8 mouse cellular contexts compared by ENCODE assay signal in genomic region chr16:30171381-30172079, GRCm38 (mm10).
DNase-seq lines count a peak whose midpoint lies in the region; ATAC-seq lines count a peak whose summit lies in the region.
"Had no signal": no experiment of that assay in that cellular context is flagged by ENCODE, and none has a peak within 500 bp of the region (broad histone marks: within the 10 kb centered on the region; RNA-seq: fewer than 3 reads in every experiment).

No protein-coding gene starts in this region.

- peak; percentile 36 for DNase-seq in liver
- no peak for DNase-seq in liver, embryonic 11.5 days (ENCODE audit: low spot score)
- DNase-seq in heart, postnatal 4 days = peak; percentile 78
- DNase-seq in lung, postnatal 14 days = peak; percentile 69
- DNase-seq in urinary bladder, postnatal 36 days (ENCODE audit: low spot score in 2 of 2) = peak; percentile 47 to 66

- 67% methylated on average over 24 of the region's 24 CpGs for WGBS in liver, embryonic 11.5 days
- WGBS in embryonic facial prominence, embryonic 12.5 days = 47% methylated on average over 24 of the region's 24 CpGs

- H3K27ac ChIP-seq in liver, embryonic 11.5 days (ENCODE audit: low read depth, low read length) = no peak overlapping the region; the same call in 1 of the 2 replicates
- peak overlapping the region; percentile 72 for H3K27ac ChIP-seq in embryonic facial prominence, embryonic 12.5 days

- H3K36me3 ChIP-seq in liver, embryonic 11.5 days (ENCODE audit: control insufficient read depth, insufficient read depth, low read length) = no peaks in the 10 kb centered on the region
- H3K36me3 ChIP-seq in embryonic facial prominence, embryonic 12.5 days = no peaks in the 10 kb centered on the region

- H3K4me2 ChIP-seq in liver, embryonic 11.5 days = no peak overlapping the region
- no peak overlapping the region for H3K4me2 ChIP-seq in embryonic facial prominence, embryonic 12.5 days (replicated peaks)

- no peak overlapping the region for H3K9ac ChIP-seq in liver, embryonic 11.5 days (ENCODE audit: low read depth, low read length)
- no peak overlapping the region for H3K9ac ChIP-seq in embryonic facial prominence, embryonic 12.5 days

- no peaks in the 10 kb centered on the region for H3K27me3 ChIP-seq in liver, embryonic 11.5 days (replicated peaks; ENCODE audit: control insufficient read depth, insufficient read depth, low read length)
- H3K27me3 ChIP-seq in embryonic facial prominence, embryonic 12.5 days = no peaks in the 10 kb centered on the region

- H3K4me3 ChIP-seq in liver, embryonic 11.5 days (ENCODE audit: low read depth, low read length) = no peak overlapping the region
- H3K4me3 ChIP-seq in embryonic facial prominence, embryonic 12.5 days = no peak overlapping the region
- H3K4me3 ChIP-seq: myocyte had no signal

- H3K4me1 ChIP-seq in liver, embryonic 11.5 days (replicated peaks; ENCODE audit: control insufficient read depth, insufficient read depth, low read length) = peaks cover 30% of the 10 kb centered on the region
- H3K4me1 ChIP-seq in embryonic facial prominence, embryonic 12.5 days = peaks cover 45% of the 10 kb centered on the region

- no peaks in the 10 kb centered on the region for H3K9me3 ChIP-seq in liver, embryonic 11.5 days (ENCODE audit: control insufficient read depth, low read length)
- H3K9me3 ChIP-seq in embryonic facial prominence, embryonic 12.5 days = no peaks in the 10 kb centered on the region

- ATAC-seq in liver, embryonic 11.5 days (replicated peaks; ENCODE audit: low FRiP score) = no peak
- ATAC-seq in activated CD4-positive, CD25-positive, alpha-beta regulatory T cell, adult 4 months = peak; percentile 27
- no peak for ATAC-seq in embryonic facial prominence, embryonic 12.5 days (ENCODE audit: insufficient number of reproducible peaks, insufficient read depth, low FRiP score, low TSS enrichment)
